Mouse (Mus musculus) embryonic facial prominence, embryonic 10.5 days (tissue): Measurements from ENCODE around the gene Avp. TPM values are rescaled to one million over a fixed set of nuclear protein-coding genes. Genes with fewer than 3 reads are reported as not detected.

Experiments used
- DNase-seq: peaks from one replicate; pipeline ENCODE4 v3.0.0-alpha.2; 2017; ENCODE audit warnings: low spot score
- H3K27ac ChIP-seq: fragments of 300-500 bp; sonication (generic); replicated peaks from 2 replicates; pipeline ENCODE4 v1.5.1; 2016; ENCODE audit warnings: mild to moderate bottlenecking
- H3K27me3 ChIP-seq: fragments of 300-500 bp; sonication (generic); replicated peaks from 2 replicates; pipeline ENCODE4 v1.6.1; 2016; ENCODE audit warnings: low read depth, mild to moderate bottlenecking; ENCODE audit not compliant: poor library complexity, severe bottlenecking
- H3K36me3 ChIP-seq: fragments of 300-500 bp; sonication (generic); replicated peaks from 2 replicates; pipeline ENCODE4 v1.6.1; 2016; ENCODE audit warnings: mild to moderate bottlenecking, moderate library complexity
- H3K4me1 ChIP-seq: fragments of 300-500 bp; sonication (generic); 2 replicates; pipeline ENCODE4 v1.6.1; 2016
- H3K4me3 ChIP-seq: fragments of 300-500 bp; sonication (generic); 2 replicates; pipeline ENCODE4 v1.5.1; 2016; ENCODE audit warnings: mild to moderate bottlenecking, moderate library complexity
- H3K9me3 ChIP-seq: fragments of 300-500 bp; sonication (generic); 2 replicates; pipeline ENCODE4 v1.6.1; 2016; ENCODE audit warnings: mild to moderate bottlenecking
- WGBS: fragments of 180-500 bp; shearing (Covaris S2); methylation state at CpG from one replicate; pipeline ENCODE4 v1.1.7; 2016; 5-methylcytosine and 5-hydroxymethylcytosine counted together
- polyA plus RNA-seq: library from polyadenylated mRNA; unstranded; fragments of >200 nt; fragmentation: Nextera tagmentation; extraction: Ambion mirVana; gene quantifications from 2 replicates; pipeline ENCODE4 v1.2.1, GENCODE M21; 2016

Avp gene
- polyA plus RNA-seq, 1 experiment from 2014 or later, result not detected

DNA sequence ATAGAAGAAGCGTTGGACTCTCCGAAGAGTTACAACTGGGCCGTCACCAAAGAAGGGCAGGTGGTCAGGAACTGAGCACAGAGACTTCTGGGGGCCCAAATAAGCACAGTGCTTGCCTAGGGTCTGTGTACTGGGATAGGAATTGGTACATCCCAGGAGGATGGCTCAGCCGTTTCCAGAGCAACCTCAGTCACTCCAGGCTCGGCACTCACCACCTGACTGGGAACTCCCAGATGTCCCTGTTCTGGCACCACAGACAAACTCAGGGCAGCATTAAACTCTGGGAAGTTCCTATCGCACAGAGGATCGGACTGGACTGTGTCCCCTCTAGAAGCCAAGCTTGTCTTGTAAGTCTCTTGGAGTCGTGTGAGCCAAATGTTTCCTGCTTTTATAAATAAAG lies 17.4 kb downstream of the Avp start:
- Histone ChIP-seq H3K9me3 (no peaks in the 10 kb centered on the region), H3K4me1 (peaks cover 24% of the 10 kb centered on the region), H3K36me3 (peaks cover 25% of the 10 kb centered on the region), H3K4me3 (peak overlapping the region; percentile 73), H3K27ac (no peak overlapping the region), H3K27me3 (no peaks in the 10 kb centered on the region)
- WGBS, result 88% methylated on average over 8 of the region's 8 CpGs
- DNase-seq, result no peak

GRCm38 (mm10) chr2:130564063-130564462 lies 18.3 kb downstream of the Avp start:
- Histone ChIP-seq H3K27ac (peak overlapping the region; percentile 84), H3K9me3 (no peaks in the 10 kb centered on the region), H3K4me3 (peak overlapping the region; percentile 73), H3K36me3 (peaks cover 25% of the 10 kb centered on the region), H3K27me3 (no peaks in the 10 kb centered on the region), H3K4me1 (peaks cover 24% of the 10 kb centered on the region)
- no peak for DNase-seq
- WGBS, result under 1% methylated on average over 23 of the region's 23 CpGs

GRCm38 (mm10) chr2:130563212-130564055 lies 18.9 kb downstream of the Avp start, which contains the start of gene Mrps26:
Mrps26 (plus strand) TSS chr2:130563742.
- peaks cover 25% of the 10 kb centered on the region for H3K36me3 ChIP-seq
- H3K4me3 ChIP-seq, result peak within 1 kb of the TSS; percentile 73
- WGBS, result under 1% methylated on average over 61 of the region's 61 CpGs
- peaks cover 24% of the 10 kb centered on the region for H3K4me1 ChIP-seq
- H3K27me3 ChIP-seq, result no peaks in the 10 kb centered on the region
- H3K27ac ChIP-seq, result peak within 1 kb of the TSS; percentile 84
- no peaks in the 10 kb centered on the region for H3K9me3 ChIP-seq
- DNase-seq, result peak; percentile 95

GRCm38 (mm10) chr2:130558015-130558414 lies 24.3 kb downstream of the Avp start:
- Histone ChIP-seq H3K27me3 (no peaks in the 10 kb centered on the region), H3K9me3 (no peaks in the 10 kb centered on the region), H3K27ac (no peak overlapping the region), H3K36me3 (peaks cover 50% of the 10 kb centered on the region), H3K4me3 (no peak overlapping the region), H3K4me1 (peaks cover 7% of the 10 kb centered on the region)
- DNase-seq, result no peak
- 62% methylated on average over 2 of the region's 2 CpGs for WGBS

DNA sequence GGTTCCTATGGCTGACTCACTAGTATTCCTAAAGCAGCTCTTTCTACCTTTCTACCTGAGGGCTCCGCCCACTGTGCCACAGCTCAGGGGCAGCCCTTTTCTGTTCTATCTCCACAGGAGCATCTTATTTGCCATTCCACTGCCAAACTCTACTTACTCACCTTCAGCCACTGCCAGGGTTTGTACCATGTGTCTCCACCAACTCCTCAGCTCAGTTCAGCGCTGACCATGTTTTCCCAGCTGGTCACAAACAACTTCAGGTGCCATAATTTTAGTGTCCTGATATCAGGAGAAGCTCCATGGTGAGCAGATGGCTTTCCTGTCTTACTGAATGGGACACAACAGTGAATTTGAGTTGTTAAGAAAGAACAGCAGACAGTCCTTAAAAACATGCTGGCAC lies 24.9 kb downstream of the Avp start:
- Histone ChIP-seq H3K27me3 (no peaks in the 10 kb centered on the region), H3K36me3 (peaks cover 56% of the 10 kb centered on the region), H3K27ac (no peak overlapping the region), H3K4me1 (peaks cover 2% of the 10 kb centered on the region), H3K9me3 (no peaks in the 10 kb centered on the region), H3K4me3 (no peak overlapping the region)
- no peak for DNase-seq
- WGBS, result 97% methylated on average over 2 of the region's 2 CpGs

DNA sequence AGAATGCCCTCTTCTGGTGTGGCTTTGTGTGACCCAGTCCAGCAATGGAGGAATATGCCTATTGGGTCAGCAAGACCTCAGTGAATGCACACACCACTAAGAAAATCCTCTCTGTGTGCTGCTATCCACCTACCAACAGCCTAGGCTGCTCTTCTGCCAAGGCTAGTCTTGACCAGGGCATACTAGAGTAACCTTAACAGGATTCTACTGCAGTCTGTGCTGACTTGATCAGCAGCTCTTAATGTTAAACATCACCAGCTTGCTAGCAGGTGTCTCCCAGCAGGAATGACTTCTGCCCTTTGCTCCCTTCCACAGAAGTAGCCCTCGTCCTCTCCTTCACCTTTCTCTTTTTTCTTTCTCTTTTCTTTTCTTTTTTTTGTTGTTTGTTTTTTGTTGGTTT lies 26.1 kb downstream of the Avp start:
- H3K27me3 ChIP-seq, result no peaks in the 10 kb centered on the region
- H3K4me1 ChIP-seq, result no peaks in the 10 kb centered on the region
- no peak for DNase-seq
- H3K9me3 ChIP-seq, result no peaks in the 10 kb centered on the region
- no peak overlapping the region for H3K4me3 ChIP-seq
- H3K27ac ChIP-seq, result no peak overlapping the region
- 77% methylated on average over 1 of the region's 1 CpGs for WGBS
- H3K36me3 ChIP-seq, result peaks cover 67% of the 10 kb centered on the region

GRCm38 (mm10) chr2:130554841-130555240 lies 27.5 kb downstream of the Avp start:
- 89% methylated on average over 7 of the region's 7 CpGs for WGBS
- Histone ChIP-seq H3K4me3 (no peak overlapping the region), H3K27me3 (no peaks in the 10 kb centered on the region), H3K4me1 (no peaks in the 10 kb centered on the region), H3K36me3 (peaks cover 71% of the 10 kb centered on the region), H3K9me3 (no peaks in the 10 kb centered on the region), H3K27ac (no peak overlapping the region)
- no peak for DNase-seq

GRCm38 (mm10) chr2:130546957-130547356 lies 35.4 kb downstream of the Avp start:
- no peak for DNase-seq
- Histone ChIP-seq H3K4me1 (no peaks in the 10 kb centered on the region), H3K27ac (no peak overlapping the region), H3K27me3 (no peaks in the 10 kb centered on the region), H3K36me3 (peaks cover 89% of the 10 kb centered on the region), H3K4me3 (no peak overlapping the region), H3K9me3 (no peaks in the 10 kb centered on the region)
- 90% methylated on average over 8 of the region's 8 CpGs for WGBS

GRCm38 (mm10) chr2:130540266-130540665 lies 42.1 kb downstream of the Avp start:
- H3K4me1 ChIP-seq, result no peaks in the 10 kb centered on the region
- 91% methylated on average over 9 of the region's 9 CpGs for WGBS
- H3K4me3 ChIP-seq, result no peak overlapping the region
- no peak overlapping the region for H3K27ac ChIP-seq
- DNase-seq, result no peak
- H3K36me3 ChIP-seq, result peaks cover 96% of the 10 kb centered on the region
- no peaks in the 10 kb centered on the region for H3K9me3 ChIP-seq
- H3K27me3 ChIP-seq, result no peaks in the 10 kb centered on the region

DNA sequence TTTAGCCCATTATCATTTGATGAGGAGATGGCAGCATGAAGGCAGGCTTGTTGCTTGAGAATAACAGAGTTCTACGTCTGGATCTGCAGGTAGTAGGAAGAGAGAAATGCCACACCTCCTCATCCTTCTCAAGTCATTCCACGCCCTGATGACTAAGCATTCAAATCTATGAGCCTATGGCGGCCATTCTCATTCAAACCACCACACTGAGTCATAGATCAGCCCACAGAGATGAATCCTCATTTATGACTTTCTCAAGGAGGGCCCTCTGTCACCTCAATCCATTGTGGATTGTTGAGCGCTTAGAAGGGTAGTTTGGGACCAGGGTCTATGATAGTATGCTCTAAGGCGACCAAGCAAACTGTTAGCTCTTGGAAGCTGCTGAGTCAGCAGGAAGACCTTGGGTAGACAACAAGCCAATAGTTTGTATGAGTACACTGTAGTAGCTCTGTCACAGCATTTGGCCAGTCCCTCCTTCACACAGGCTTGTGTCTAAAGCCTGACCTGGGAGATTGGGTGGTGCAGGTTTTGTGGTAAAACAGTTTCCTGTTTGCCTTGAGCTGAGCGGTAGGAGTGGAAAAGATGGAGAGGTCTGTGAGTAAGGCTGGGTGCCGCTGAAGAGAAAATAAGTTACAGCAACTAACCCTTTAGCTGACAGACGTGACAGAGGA lies 43.3 kb downstream of the Avp start:
- H3K4me1 ChIP-seq, result no peaks in the 10 kb centered on the region
- no peak overlapping the region for H3K27ac ChIP-seq
- no peak overlapping the region for H3K4me3 ChIP-seq
- no peak for DNase-seq
- WGBS, result 90% methylated on average over 8 of the region's 8 CpGs
- peaks cover 96% of the 10 kb centered on the region for H3K36me3 ChIP-seq
- no peaks in the 10 kb centered on the region for H3K27me3 ChIP-seq
- H3K9me3 ChIP-seq, result no peaks in the 10 kb centered on the region

GRCm38 (mm10) chr2:130536890-130537289 lies 45.5 kb downstream of the Avp start:
- peaks cover 93% of the 10 kb centered on the region for H3K36me3 ChIP-seq
- H3K27ac ChIP-seq, result no peak overlapping the region
- no peak for DNase-seq
- 82% methylated on average over 3 of the region's 3 CpGs for WGBS
- H3K9me3 ChIP-seq, result no peaks in the 10 kb centered on the region
- no peak overlapping the region for H3K4me3 ChIP-seq
- no peaks in the 10 kb centered on the region for H3K27me3 ChIP-seq
- H3K4me1 ChIP-seq, result no peaks in the 10 kb centered on the region

- Histone ChIP-seq H3K4me1 (no peaks in the 10 kb centered on the region), H3K27me3 (no peaks in the 10 kb centered on the region), H3K27ac (no peak overlapping the region), H3K9me3 (no peaks in the 10 kb centered on the region), H3K36me3 (peaks cover 85% of the 10 kb centered on the region), H3K4me3 (no peak overlapping the region)
- 95% methylated on average over 6 of the region's 6 CpGs for WGBS
- no peak for DNase-seq
Measured at GRCm38 (mm10) chr2:130535017-130535416, 47.3 kb downstream of the Avp start.

GRCm38 (mm10) chr2:130532201-130532600 lies 50.2 kb downstream of the Avp start:
- Histone ChIP-seq H3K27me3 (no peaks in the 10 kb centered on the region), H3K4me3 (no peak overlapping the region), H3K36me3 (peaks cover 72% of the 10 kb centered on the region), H3K4me1 (no peaks in the 10 kb centered on the region), H3K27ac (no peak overlapping the region), H3K9me3 (no peaks in the 10 kb centered on the region)
- no peak for DNase-seq
- 83% methylated on average over 2 of the region's 2 CpGs for WGBS
